Mouse (Mus musculus) heart, postnatal 25 days (tissue): ENCODE results near the gene Ak3. TPM values are rescaled to one million over a fixed set of nuclear protein-coding genes. Genes with fewer than 3 reads are reported as not detected.
"Not testable (repeated sequence)": the region's sequence is repeated elsewhere in the genome, so short reads cannot be mapped to it uniquely, and the experiment has no call there.

Experiments
- DNase-seq: peaks from one replicate; pipeline ENCODE4 v3.0.0; 2022; ENCODE audit warnings: low spot score
- intact Hi-C: fragments of 180-260 bp; cut with DNase I; formaldehyde crosslinking; loops from one replicate; pipeline ENCODE4 v1.15.1; 2025
- total RNA-seq, 2 experiments: library from RNA; stranded (reverse); gene quantifications; 2 replicates each; pipeline ENCODE4 v1.2.3; 2021

The Ak3 gene
- total RNA-seq, 2 experiments from 2014 or later: 97.3 to 109 TPM

DNA sequence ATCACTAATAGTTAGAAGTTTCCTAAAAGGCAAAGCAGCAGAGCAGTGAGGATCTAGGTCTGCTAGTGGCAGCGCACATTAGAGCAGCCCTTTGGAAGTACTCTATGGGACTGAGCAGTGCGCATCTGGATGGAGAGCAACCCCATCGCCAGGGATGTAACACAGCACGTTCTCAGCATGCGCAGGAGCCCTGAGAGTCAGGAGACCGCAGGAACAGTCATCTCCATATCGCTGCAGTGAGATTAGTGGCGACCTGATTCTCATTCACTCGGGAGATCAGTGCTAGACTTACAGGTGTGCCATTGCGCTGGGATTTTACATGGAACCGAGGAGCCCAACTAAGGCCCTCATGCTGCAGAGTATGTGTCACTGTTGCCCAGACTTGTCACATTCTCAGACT, 38.7 kb downstream of the Ak3 start:
- intact Hi-C loops: no loop called here
- DNase-seq: no peak

DNA sequence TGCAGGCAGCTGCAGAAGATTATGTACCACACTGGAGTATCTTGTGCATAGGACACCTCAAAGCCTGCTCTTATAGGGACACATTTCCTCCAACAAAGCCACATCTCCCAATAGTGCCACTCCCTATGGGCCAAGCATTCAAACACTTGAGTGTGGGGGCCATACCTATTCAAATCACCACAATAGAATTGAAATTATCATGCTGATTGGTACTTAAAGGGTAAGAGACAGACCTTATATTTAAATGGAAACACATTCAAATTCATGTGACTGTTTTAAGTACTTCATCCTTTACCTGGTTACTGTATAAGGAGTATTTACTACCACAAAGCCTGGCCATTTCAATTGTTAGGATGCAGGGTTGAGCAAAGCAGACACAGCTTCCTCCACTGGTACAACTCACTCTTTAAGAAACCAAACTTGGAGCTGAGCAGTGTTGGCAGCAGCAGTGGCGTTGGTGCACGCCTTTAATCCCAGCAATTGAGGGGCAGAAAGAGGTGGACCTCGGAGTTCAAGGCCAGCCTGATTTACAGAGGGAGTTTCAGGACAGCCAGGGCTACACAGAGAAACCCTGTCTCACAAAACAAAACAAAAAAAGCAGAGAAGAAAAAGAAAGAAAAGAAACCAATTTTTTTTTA, 39.6 kb downstream of the Ak3 start:
- no peak for DNase-seq
- intact Hi-C loops: no loop called here

DNA sequence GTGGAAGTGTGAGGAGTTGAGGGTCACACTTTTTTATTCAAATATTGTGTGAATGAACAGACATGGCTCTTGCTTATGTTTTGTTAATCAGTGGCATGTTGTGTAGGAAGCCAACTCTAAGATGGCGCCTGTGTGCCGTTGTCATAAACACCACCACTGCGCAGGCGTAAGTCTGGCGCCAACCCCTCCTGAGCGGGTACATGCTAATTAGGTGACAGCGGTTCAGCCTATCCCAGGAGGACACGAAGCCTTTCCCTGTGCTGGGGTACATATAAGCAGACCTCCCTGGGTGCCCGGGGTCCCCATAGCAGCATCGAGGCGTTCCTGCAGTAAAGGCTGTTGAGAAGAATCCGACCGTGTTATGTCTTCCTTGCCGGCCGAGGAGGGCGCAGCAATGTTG, 47.4 kb downstream of the Ak3 start:
- DNase-seq, intact Hi-C loops: not testable (repeated sequence)

DNA sequence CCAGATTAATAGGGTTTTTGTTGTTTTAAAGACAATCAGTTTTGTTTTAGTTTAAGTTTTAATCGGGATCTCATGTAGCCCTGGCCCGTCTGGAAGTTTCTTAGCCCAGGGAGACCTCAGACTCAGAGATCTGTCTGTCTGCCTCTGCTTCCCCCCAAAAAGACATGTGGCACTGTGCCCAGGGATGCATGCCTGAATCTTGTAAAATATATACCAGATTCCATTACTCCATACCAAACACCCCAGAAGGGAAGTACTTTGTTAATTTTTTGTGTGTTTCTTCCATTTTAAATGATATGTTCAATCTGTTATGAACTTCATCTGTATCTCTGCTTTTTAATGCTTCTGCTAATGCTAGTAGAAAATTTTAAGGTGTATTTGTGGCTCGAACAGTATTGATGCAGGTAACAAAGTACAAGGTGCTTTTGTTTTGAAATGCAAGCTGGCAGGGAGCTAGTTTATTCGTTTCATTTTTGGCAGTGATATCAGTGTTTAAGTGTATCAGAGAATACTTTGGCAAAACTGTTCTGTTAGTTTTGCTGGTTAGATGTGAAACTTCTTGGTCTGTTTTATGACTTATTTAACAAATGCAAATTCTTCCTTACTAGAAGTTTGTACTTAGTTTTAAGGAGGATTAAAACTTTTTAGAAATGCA, 49.7 kb downstream of the Ak3 start:
- DNase-seq: no peak
- intact Hi-C loops: no loop called here

DNA sequence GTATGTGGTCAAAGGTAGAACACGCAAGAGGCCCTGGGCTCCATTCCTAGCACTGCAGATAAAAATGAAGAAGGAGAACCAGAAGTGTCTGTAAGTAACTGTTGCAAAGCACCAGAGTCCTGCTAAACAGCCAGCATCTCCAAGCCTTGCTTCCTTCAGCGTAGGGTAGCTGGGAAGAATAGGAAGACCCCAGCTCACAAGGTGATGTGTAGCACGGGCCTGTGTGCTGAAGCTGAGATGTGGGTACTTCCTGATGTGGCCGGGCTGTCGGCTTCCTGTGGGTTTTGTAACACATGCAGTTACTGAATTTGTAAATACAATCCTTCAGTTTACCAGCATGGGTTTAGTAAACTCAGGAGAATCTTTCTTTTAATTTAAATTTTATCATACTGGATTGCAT, 52.4 kb downstream of the Ak3 start:
- no peak for DNase-seq
- intact Hi-C loops: no loop called here

DNA sequence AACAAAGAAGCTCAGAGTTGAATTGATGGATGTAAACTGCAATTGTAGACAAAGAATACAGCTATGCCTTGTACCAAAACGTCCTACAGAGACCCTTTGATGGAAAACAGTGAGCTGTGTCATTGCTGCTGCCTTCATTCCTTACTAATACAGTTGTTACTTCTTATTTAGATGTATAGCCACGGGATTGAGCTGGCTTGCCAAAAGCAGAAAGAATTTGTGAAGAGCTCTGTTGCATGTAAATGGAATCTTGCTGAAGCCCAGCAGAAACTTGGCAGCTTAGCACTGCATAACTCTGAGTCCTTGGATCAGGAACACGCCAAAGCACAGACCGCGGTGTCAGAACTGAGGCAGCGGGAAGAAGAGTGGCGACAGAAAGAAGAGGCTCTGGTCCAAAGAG, 52.9 kb downstream of the Ak3 start:
- intact Hi-C loops: loop anchor here (5.0 kb wide), 2 partner anchors 52 to 257 kb away; partner anchors contain the start of genes Ak3 and Jak2
- no peak for DNase-seq

DNA sequence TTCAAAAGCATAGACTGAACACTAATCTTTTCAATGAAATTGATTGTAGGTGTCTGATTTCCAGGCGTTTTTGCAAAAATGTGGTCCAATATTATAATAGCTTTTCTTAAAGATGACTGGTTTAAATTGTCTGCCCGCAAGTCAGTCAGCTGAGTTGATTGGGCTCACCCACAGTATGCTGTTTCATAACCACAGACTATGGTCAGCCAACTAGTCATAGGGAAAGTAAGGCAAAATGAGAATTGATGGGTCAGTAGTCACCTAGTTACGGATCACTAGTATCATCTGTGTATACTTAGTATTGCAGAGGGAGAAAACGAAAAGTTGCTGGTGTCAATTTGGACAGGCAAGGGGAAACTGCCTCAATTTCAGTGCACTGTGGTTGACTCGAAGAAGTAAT, 56.4 kb downstream of the Ak3 start:
- DNase-seq: no peak
- intact Hi-C loops: loop anchor here (5.0 kb wide), 2 partner anchors 56 to 261 kb away; partner anchors contain the start of genes Ak3 and Jak2

DNA sequence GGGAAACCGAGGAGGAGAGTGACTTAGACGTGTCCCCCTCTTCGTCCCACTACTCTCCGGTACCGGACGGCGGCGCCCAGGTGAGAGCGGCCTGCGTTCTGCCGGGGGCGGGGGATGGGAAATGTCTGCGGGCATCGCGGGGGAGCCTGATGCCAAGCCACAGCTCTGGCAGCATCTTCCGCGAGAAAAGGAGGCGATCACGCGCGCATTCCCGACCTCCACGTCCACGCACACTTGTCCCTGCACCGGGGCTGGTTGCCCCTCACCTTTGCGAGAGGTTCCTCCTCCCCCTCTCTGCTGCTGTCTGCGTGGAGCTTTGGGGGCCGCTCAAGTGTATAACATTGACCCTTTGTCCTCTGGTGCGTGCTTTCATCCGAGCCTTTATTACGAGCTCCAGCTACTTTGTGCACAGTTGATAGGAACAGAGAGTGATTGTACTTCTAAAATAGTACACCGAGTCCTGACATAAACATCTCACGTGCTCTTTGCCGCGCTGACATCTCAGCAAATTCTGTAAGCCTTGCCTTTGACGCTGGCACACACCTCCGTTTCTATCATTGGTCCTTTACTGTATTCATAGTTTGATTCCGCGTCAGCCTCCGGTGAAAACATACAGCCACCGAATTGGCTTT, 57.1 kb downstream of the Ak3 start:
- DNase-seq: no peak
- intact Hi-C loops: loop anchor here (5.0 kb wide), 2 partner anchors 57 to 262 kb away; partner anchors contain the start of genes Ak3 and Jak2

DNA sequence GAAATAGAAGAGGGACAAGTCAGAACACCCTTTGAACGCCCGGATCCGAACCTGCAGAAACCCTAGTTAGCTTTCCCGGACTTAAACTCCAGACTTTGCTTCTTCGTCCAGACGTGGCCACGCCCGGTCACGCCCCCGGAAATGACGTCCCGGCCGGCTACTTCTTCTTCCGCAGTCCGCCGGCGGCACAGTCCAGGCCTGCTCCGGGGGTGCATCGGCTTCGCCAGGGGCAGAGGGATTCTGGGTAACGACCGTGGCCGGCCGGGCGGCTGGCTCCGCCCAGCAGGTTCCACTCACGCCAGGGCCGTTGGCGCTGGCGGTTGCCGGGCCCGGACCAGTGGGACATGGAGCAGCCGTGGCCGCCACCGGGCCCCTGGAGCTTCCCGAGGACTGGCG, 57.6 kb downstream of the Ak3 start, which contains the start of gene Cdc37l1:
Gene Cdc37l1 (plus strand): TSS at position 159 of the 396 bp plus-strand sequence.
- intact Hi-C loops: loop anchor here (5.0 kb wide), 2 partner anchors 57 to 262 kb away; partner anchors contain the start of genes Ak3 and Jak2
- DNase-seq: peak; percentile 97

DNA sequence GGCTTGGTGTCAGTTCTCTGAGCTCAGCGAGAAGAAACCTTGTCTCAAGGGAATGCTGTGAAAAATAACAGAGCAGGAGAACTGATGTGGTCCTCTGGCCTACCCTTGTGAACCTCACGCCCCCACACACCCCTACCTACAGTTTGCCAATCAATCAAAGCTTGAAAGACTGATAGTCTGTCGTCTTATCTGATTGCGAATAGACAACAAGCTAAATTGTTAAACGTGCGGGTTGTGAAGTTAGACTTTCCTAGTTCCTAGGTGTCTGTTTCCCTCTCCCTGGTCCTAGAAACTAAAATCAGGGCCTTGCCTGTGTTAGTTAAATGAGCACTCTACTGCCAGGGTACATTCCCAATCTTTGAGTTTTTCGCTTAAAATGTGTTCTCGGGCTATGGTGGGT, 58.2 kb downstream of the Ak3 start:
- DNase-seq: no peak
- intact Hi-C loops: no loop called here

DNA sequence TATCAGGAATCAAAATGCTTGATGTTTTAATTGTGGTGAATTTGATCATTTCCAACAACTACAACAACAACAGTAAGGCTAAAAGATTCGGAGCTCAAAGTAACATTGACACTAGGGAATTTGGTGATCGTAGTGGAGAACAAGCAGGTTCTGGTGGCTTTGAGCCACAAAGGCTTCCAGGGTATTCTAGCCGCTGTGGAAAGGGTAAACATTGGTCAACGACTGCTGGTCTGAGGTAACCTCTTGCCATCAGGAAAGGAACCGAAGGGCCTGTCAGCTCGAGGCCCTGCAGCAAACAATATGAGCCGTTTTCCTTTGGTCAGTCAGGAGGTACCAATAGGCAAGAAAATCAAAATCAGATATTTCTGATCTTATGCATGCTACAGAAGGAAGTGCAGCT, 65.1 kb downstream of the Ak3 start:
- no peak for DNase-seq
- intact Hi-C loops: no loop called here

DNA sequence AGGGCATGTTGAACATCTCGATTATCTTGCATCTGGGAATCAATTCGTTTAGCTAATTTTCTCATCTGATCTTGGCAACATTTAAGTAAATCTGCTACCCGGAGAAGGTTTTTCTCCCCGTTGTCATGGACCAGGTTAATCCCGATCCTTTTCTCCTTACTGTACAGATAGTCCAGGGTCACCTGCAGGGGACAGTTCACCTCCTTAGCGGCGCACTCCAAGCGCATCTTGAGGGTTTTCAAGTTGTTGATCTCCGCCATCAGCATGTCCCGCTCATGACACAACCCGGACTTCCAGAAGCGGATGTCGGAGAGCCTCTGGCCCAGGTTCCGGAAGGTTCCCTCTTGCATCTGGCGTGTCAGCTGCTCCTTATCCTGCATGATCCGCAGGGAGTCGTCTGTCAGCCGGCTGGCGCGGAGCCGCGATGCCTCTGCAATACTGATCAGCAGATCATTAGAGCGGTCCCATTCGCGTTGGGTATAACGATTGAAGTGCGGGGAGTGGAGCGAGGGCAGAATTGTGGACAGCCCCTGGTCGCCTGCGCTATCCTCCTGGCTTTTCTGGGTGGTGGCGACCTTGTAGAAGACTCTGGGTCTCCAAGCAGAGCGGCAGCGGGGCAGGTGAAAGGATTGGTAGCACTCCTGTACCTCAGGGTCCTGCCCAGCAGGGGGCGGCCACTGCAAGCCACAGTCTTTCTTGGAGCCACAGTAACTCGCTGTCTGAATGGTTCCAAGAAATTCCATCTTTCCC, 72.7 kb downstream of the Ak3 start:
- intact Hi-C loops: loop anchor here (1.0 to 5.0 kb wide), 2 partner anchors 277 to 380 kb away; partner anchors contain the start of gene Jak2
- peak; percentile 36 for DNase-seq

Other genes with a start within 250 kb of the Ak3 start
- 1 to 10 TPM in 1 of 2 experiments, under 1 TPM in 1; 0.87 to 1.0 TPM for gene Slc1a1, start 212.9 kb downstream of the Ak3 start, total RNA-seq
- 1 to 10 TPM; 5.9 to 6.8 TPM for gene Plpp6, start 84.0 kb downstream of the Ak3 start, total RNA-seq
- gene 4430402I18Rik, start 80.2 kb downstream of the Ak3 start, total RNA-seq: 10 to 100 TPM; 20.9 to 25.4 TPM
- 10 to 100 TPM; 58.5 to 64.7 TPM for gene Cdc37l1, start 57.6 kb downstream of the Ak3 start, total RNA-seq
- gene Rcl1, start 53.4 kb upstream of the Ak3 start, total RNA-seq: 1 to 10 TPM; 4.7 to 5.7 TPM
- 10 to 100 TPM; 16.6 to 17.7 TPM for gene Jak2, start 203.9 kb upstream of the Ak3 start, total RNA-seq